Mouse (Mus musculus) cortical plate, adult 2 months (tissue): Measurements from ENCODE around the gene Mob1a. TPM values are rescaled to one million over a fixed set of nuclear protein-coding genes. Genes with fewer than 3 reads are reported as not detected.
"Not testable (repeated sequence)": the region's sequence is repeated elsewhere in the genome, so short reads cannot be mapped to it uniquely, and the experiment has no call there.

Experiments used
- H3K27ac ChIP-seq: fragments of 200-500 bp; 2 replicates; pipeline ENCODE4 v1.5.1; 2012; ENCODE audit warnings: low read length, control low read depth, inconsistent platforms; ENCODE audit not compliant: insufficient read depth
- H3K4me1 ChIP-seq: fragments of 200-500 bp; 2 replicates; pipeline ENCODE4 v1.6.1; 2011; ENCODE audit warnings: low read length; ENCODE audit not compliant: control insufficient read depth, insufficient read depth
- H3K4me3 ChIP-seq: fragments of 200-500 bp; 2 replicates; pipeline ENCODE4 v1.5.1; 2011; ENCODE audit warnings: mild to moderate bottlenecking, low read length, control low read depth; ENCODE audit not compliant: insufficient read depth
- CTCF ChIP-seq: fragments of 200-500 bp; IDR thresholded peaks from 2 replicates; pipeline ENCODE4 v1.5.1; 2011; ENCODE audit warnings: mild to moderate bottlenecking, control low read depth, low read length; ENCODE audit not compliant: insufficient read depth; ENCODE audit errors: extremely low read depth
- POLR2A ChIP-seq: fragments of 200-500 bp; IDR thresholded peaks from 2 replicates; pipeline ENCODE4 v1.6.1; 2011; ENCODE audit warnings: mild to moderate bottlenecking, low read length, control low read depth; ENCODE audit not compliant: insufficient read depth; ENCODE audit errors: extremely low read depth
- polyA plus RNA-seq: library from polyadenylated mRNA; depleted of rRNA; stranded (reverse); fragments of >200 nt; gene quantifications from 2 replicates; pipeline ENCODE4 v1.2.3, GENCODE M21; 2012

Gene Mob1a
- polyA plus RNA-seq, 1 experiment, result 18.6 TPM

GRCm38 (mm10) chr6:83341387-83341786 is 15.6 kb downstream of the Mob1a start:
- no peak overlapping the region for H3K4me3 ChIP-seq
- TF ChIP-seq CTCF (no peak), POLR2A (no peak)
- H3K4me1 ChIP-seq, result no peaks in the 10 kb centered on the region
- no peak overlapping the region for H3K27ac ChIP-seq

GRCm38 (mm10) chr6:83342957-83343356 is 17.1 kb downstream of the Mob1a start:
- no peak for TF ChIP-seq POLR2A
- no peak for TF ChIP-seq CTCF
- Histone ChIP-seq H3K27ac (no peak overlapping the region), H3K4me3 (no peak overlapping the region), H3K4me1 (no peaks in the 10 kb centered on the region)

GRCm38 (mm10) chr6:83345285-83345684 is 19.5 kb downstream of the Mob1a start:
- not testable (repeated sequence) for H3K4me3 ChIP-seq, H3K27ac ChIP-seq, H3K4me1 ChIP-seq

- TF ChIP-seq POLR2A (no peak), CTCF (no peak)
- H3K4me3 ChIP-seq, result no peak overlapping the region
These were observed 22.1 kb downstream of the Mob1a start for GRCm38 (mm10) chr6:83347916-83348315.

GRCm38 (mm10) chr6:83348873-83349272 is 23.1 kb downstream of the Mob1a start, which contains the start of gene Bola3:
Gene Bola3 (plus strand): TSS chr6:83349147.
- peaks cover 2% of the 10 kb centered on the region; the same call in 1 of the 2 replicates for H3K4me1 ChIP-seq

More at GRCm38 (mm10) chr6:83347916-83348315, 22.1 kb downstream of the Mob1a start:
- peaks cover 2% of the 10 kb centered on the region; the same call in 1 of the 2 replicates for H3K4me1 ChIP-seq
- no peak overlapping the region for H3K27ac ChIP-seq

GRCm38 (mm10) chr6:83349274-83349958 is 23.6 kb downstream of the Mob1a start:
- TF ChIP-seq CTCF (peak; percentile 47; the same call in 1 of the 2 replicates), POLR2A (no peak; the same call in 1 of the 2 replicates)
- Histone ChIP-seq H3K27ac (no peak overlapping the region), H3K4me3 (peak overlapping the region; percentile 76), H3K4me1 (peaks cover 2% of the 10 kb centered on the region; the same call in 1 of the 2 replicates)

More at GRCm38 (mm10) chr6:83348873-83349272, 23.1 kb downstream of the Mob1a start, which contains the start of gene Bola3:
- TF ChIP-seq POLR2A (no peak), CTCF (no peak)
- peak within 1 kb of the TSS; percentile 76 for H3K4me3 ChIP-seq
- no peak within 1 kb of the TSS for H3K27ac ChIP-seq

GRCm38 (mm10) chr6:83350172-83350571 is 24.4 kb downstream of the Mob1a start:
- TF ChIP-seq POLR2A (no peak), CTCF (no peak)
- H3K4me1 ChIP-seq, result peaks cover 2% of the 10 kb centered on the region; the same call in 1 of the 2 replicates
- H3K4me3 ChIP-seq, result peak overlapping the region; percentile 76
- no peak overlapping the region for H3K27ac ChIP-seq

GRCm38 (mm10) chr6:83350851-83351405 is 25.1 kb downstream of the Mob1a start:
- TF ChIP-seq POLR2A (no peak), CTCF (no peak)
- H3K4me3 ChIP-seq, result no peak overlapping the region; the same call in 1 of the 2 replicates
- H3K4me1 ChIP-seq, result peaks cover 2% of the 10 kb centered on the region; the same call in 1 of the 2 replicates
- H3K27ac ChIP-seq, result no peak overlapping the region

GRCm38 (mm10) chr6:83351490-83352160 is 25.8 kb downstream of the Mob1a start:
- TF ChIP-seq CTCF (no peak), POLR2A (no peak)
- H3K4me3 ChIP-seq, result no peak overlapping the region
- peaks cover 2% of the 10 kb centered on the region; the same call in 1 of the 2 replicates for H3K4me1 ChIP-seq
- H3K27ac ChIP-seq, result no peak overlapping the region
